Mouse (Mus musculus) erythroblast, adult 5-6 weeks (primary cell): Measurements from ENCODE around the gene Adgrf3. TPM values are rescaled to one million over a fixed set of nuclear protein-coding genes. Genes with fewer than 3 reads are reported as not detected.

Source experiments
- ATAC-seq: replicated peaks from 2 replicates; pipeline ENCODE4 v1.8.0; 2016; ENCODE audit warnings: moderate number of reproducible peaks, mild to moderate bottlenecking, moderate TSS enrichment, inconsistent platforms; ENCODE audit not compliant: poor library complexity, low FRiP score, severe bottlenecking
- total RNA-seq, 2 experiments: library from RNA; stranded (forward) in 1 of 2; stranded (reverse) in 1 of 2; fragments of 150-400 nt in 1 of 2; fragments of 200-764, 138-1000 nt in 1 of 2; gene quantifications; 2 replicates each; pipeline versions ENCODE4 v1.2.3 to v1.2.4; 2015 to 2017; ENCODE audit warnings: low replicate concordance in 2 of 2

Gene Adgrf3
- total RNA-seq, 2 experiments from 2014 or later, result not detected

DNA sequence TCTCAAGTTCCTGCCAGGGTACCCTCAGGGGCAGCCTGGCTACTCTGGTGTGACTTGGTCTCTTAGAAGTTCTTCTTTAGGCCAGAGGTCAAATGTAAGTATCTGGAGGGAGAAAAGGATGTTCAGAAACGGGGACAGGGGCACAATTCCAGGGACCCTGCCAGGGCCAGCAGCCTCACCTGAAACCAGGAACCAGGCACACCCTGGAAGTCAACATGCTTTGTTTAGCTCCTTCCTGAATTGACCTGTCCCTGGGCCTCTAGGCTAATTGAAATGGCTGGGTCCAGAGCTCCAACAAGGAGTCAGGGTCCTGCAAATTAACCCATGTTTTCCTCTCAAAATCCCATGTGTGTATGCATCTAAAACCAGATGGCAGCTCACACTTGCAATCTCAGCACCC, 1.1 kb downstream of the Adgrf3 start:
- ATAC-seq, result no peak

DNA sequence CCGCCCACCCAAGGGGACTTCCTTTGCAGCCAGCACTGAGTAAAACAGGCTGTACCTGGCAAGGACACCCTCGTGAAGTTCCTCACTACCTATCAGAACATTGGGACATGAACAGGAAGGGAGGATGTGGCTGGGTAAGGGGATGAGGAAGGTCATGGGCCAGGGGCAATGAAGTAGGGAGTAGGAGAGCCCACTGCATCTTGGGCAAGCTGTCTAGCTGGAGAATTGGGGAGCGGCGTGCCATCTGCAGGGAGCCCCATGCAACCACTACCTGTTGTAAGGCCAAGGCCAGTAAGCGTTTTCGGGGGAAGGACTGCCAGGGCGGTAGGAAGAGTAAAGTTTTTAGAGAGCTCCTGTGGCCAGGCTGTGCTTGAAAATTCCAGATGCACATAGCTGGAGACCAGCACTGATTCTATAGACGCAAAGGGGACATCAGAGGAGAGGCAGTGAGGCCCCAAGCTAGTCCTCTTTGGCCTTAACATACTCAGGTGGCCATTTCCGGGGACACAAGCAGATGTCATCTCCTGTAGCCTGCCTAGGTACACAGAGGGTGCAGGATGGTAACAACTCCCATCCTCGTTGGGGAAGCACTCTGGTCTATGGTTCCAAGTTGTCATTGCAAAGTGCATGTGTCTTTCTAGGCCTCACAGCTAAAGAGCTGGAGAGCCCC, 2.2 kb downstream of the Adgrf3 start:
- no peak for ATAC-seq

DNA sequence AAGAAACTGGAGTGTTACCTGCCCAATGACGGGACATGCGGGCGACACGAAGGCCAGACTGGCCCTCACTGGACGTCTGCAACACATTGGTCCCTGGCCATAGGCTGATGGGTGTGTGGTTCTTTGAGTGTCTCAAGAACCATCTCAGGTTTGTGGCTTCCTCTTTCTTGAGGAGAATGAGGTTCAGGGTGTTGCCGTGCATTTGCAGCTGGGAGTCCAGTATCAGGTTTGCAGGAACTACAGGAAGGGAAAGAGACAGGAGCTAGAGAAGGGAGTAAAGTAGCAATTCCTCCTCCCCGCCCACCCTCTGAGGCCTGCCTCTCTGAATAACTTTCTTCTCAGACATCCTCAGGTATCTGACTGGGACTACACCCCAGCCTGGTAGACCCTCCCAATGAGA, 3.3 kb downstream of the Adgrf3 start:
- no peak for ATAC-seq

DNA sequence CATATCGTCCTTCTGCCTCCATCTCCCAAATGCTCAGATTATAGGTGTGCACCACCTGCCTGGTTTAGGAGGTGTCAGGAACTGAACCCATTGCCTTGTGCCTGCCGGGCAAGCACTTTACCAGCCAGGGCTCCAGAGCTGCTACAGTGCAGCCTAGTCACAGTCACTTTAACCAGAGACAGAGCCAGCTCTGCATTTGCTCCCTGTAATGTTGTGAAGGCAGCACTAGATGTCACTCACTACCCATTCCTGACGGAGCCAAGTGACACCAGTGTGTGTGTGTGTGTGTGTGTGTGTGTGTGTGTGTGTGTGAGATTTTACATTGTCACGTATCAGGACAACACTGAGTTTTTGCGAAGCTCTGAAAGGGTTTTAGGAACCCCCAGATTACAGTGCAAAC, 4.0 kb downstream of the Adgrf3 start:
- ATAC-seq, result no peak

- ATAC-seq, result no peak
These were observed 7.3 kb downstream of the Adgrf3 start for GRCm38 (mm10) chr5:30198257-30198656.

GRCm38 (mm10) chr5:30195340-30195739, 10.2 kb downstream of the Adgrf3 start:
- ATAC-seq, result no peak

DNA sequence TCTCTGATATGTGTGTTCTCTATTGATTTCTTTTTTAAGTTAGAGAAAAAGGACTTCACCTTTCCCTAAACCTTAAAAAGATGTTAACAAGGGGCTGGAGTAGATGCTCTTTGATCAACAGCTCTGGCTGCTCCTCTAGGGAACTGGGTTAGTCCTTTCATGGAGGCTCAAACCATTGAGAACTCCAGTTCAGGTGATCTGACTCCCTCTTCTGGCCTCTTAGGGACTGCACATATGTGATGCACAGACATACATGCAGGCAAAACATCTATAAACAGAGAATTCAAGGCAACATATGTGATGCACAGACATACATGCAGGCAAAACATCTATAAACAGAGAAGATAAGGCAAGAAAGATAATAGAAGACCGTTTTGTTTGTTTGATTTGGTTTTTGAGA, 13.1 kb downstream of the Adgrf3 start:
- no peak for ATAC-seq

- ATAC-seq, result no peak
These were observed 17.6 kb downstream of the Adgrf3 start for GRCm38 (mm10) chr5:30187687-30188485.

DNA sequence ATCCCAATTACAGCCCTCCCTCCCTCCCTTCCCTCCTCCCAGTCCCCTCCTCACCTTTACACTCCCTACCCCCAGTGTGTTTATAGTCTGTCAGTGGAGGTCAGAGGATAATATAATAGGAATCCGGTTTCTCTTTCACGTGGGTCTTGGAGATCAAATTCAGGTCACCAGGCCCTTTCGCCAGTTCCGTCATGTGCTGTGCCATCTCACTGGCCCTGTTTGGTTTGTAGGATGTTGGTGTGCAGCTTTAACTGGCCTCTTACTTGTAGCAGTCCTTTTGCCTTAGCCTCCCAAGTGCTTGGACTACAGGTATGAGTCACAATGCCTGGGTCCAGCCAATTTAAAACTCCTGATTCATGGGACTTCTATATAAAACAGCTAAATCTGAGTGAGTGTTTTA, 29.7 kb downstream of the Adgrf3 start:
- ATAC-seq, result no peak

- ATAC-seq, result no peak
These were observed 32.4 kb downstream of the Adgrf3 start for GRCm38 (mm10) chr5:30172931-30173692.

DNA sequence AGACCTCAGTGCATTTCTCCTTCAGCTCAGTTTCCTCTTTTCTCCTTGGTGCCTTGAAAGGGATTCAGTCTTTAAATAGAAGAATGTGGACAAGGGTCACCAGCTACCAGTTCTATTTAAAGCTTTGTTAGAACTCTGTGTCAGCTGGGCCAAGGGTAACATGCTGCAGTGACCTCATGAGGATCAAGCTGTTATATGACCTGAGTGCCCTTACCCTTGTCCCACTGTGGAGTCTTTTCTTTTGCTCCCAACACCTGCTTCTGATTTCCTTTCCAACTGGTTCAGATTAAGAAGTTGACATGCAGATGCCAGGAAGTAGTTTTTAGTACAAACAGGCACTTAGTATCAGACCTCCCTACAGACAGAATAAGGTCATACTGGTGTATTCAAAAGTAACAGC, 33.4 kb downstream of the Adgrf3 start:
- ATAC-seq, result no peak

DNA sequence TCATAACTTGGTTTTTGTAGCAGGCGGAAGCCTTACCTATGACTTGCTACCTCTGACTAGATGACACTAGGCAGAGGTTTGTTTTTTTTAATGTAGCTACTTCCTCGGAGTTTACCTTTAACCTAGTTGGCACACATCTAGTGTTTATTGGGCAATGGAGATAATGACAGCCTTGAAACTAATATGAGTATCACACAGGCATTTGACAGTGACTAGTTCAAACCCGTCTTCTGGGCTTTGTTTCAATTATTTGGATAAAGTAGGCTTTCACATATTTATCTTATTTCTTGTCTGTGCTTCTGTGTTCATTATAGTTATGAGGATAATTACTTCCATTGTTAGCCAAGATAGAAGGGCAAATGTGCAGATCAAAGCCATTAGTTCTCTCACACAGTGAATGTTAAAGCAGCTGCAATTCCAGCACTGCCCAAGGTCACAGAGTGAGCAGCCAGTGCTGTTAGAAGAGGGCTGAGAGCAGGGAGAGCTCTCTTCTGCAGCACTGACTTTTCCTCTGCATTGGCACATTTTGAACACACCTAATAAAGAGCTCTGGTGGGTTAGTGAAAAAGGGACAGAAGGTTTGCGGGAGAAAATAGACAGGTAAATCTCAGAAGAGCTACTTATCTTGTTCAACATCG, 35.1 kb downstream of the Adgrf3 start:
- no peak for ATAC-seq

GRCm38 (mm10) chr5:30165234-30165946, 40.1 kb downstream of the Adgrf3 start:
- ATAC-seq, result no peak

- ATAC-seq, result no peak
These were observed 43.2 kb downstream of the Adgrf3 start for GRCm38 (mm10) chr5:30162339-30162738.

DNA sequence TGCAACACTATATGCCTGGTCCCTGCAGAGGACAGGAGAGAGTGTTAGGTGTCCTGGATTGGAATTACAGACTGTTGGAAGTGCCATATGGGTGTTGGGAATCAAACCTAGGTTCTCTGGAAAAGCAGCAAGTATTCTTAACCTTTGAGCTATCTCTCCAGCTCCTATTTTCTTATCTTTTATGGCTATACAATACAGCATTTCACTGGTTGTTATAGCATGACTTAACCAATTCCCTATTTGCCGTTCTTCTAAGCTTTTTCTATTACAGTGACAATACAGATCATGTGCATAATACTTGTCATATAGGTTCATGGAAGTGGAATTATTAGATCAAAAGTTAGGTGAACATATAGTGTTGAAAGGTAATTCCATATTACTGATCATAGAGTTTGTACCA, 43.7 kb downstream of the Adgrf3 start:
- no peak for ATAC-seq

- ATAC-seq, result no peak
These were observed 45.9 kb downstream of the Adgrf3 start for GRCm38 (mm10) chr5:30159601-30160000.

GRCm38 (mm10) chr5:30155821-30156629, 49.5 kb downstream of the Adgrf3 start:
- peak; percentile 37; the same call in 1 of the 2 replicates for ATAC-seq

GRCm38 (mm10) chr5:30155395-30155792, 50.1 kb downstream of the Adgrf3 start:
- ATAC-seq, result peak; percentile 29
